Mouse (Mus musculus) liver, embryonic 11.5 days (tissue): ENCODE measurements around the gene Spon2. TPM values are rescaled to one million over a fixed set of nuclear protein-coding genes. Genes with fewer than 3 reads are reported as not detected.

Experiments
- ATAC-seq: fragments of 200-750 bp; cut with Nextera tagmentation; replicated peaks from 2 replicates; pipeline ENCODE4 v1.8.0; 2017; ENCODE audit warnings: moderate number of reproducible peaks, mild to moderate bottlenecking, moderate TSS enrichment, moderate library complexity; ENCODE audit not compliant: low FRiP score
- DNase-seq: peaks from one replicate; pipeline ENCODE4 v3.0.0-alpha.2; 2017; ENCODE audit warnings: low spot score
- H3K27ac ChIP-seq: fragments of 300-500 bp; sonication (generic); 2 replicates; pipeline ENCODE4 v1.5.1; 2014; ENCODE audit warnings: mild to moderate bottlenecking, low read depth, low read length, control low read depth
- H3K27me3 ChIP-seq: fragments of 300-500 bp; sonication (generic); replicated peaks from 2 replicates; pipeline ENCODE4 v1.6.1; 2014; ENCODE audit warnings: low read length, mixed read lengths; ENCODE audit not compliant: control insufficient read depth, insufficient read depth
- H3K36me3 ChIP-seq: fragments of 300-500 bp; sonication (generic); 2 replicates; pipeline ENCODE4 v1.6.1; 2014; ENCODE audit warnings: mild to moderate bottlenecking, low read length, moderate library complexity, mixed read lengths; ENCODE audit not compliant: control insufficient read depth, insufficient read depth
- H3K4me1 ChIP-seq: fragments of 300-500 bp; sonication (generic); replicated peaks from 2 replicates; pipeline ENCODE4 v1.6.1; 2014; ENCODE audit warnings: low read length, mixed read lengths; ENCODE audit not compliant: control insufficient read depth, insufficient read depth
- H3K4me2 ChIP-seq: fragments of 300-500 bp; sonication (generic); 2 replicates; pipeline ENCODE4 v1.6.1; 2014; ENCODE audit warnings: mild to moderate bottlenecking, control low read depth, moderate library complexity
- H3K4me3 ChIP-seq: fragments of 300-500 bp; sonication (generic); 2 replicates; pipeline ENCODE4 v1.5.1; 2014; ENCODE audit warnings: low read depth, low read length, control low read depth
- H3K9ac ChIP-seq: fragments of 300-500 bp; sonication (generic); 2 replicates; pipeline ENCODE4 v1.6.1; 2014; ENCODE audit warnings: low read depth, low read length, control low read depth
- H3K9me3 ChIP-seq: fragments of 300-500 bp; sonication (generic); 2 replicates; pipeline ENCODE4 v1.6.1; 2016; ENCODE audit warnings: low read length, inconsistent platforms, mixed read lengths; ENCODE audit not compliant: control insufficient read depth
- WGBS: fragments of 180-500 bp; shearing (Covaris S2); extraction: QIAGEN DNeasy Blood & Tissue Kit; methylation state at CpG from one replicate; pipeline ENCODE4 v1.1.7; 2014; 5-methylcytosine and 5-hydroxymethylcytosine counted together
- polyA plus RNA-seq: library from polyadenylated mRNA; unstranded; fragments of >200 nt; fragmentation: Nextera tagmentation; extraction: Ambion mirVana; gene quantifications from 2 replicates; pipeline ENCODE4 v1.2.1, GENCODE M21; 2014

Gene Spon2
- polyA plus RNA-seq: 7.5 and 8.5 TPM in 2 replicates

GRCm38 (mm10) chr5:33218081-33218480 lies at the start of gene Spon2:
Spon2 (minus strand) TSS chr5:33218455.
- ATAC-seq (peak; percentile 93), DNase-seq (peak; percentile 64)
- no peaks in the 10 kb centered on the region for H3K9me3 ChIP-seq
- peaks cover 38% of the 10 kb centered on the region for H3K4me1 ChIP-seq
- H3K27me3 ChIP-seq: no peaks in the 10 kb centered on the region
- H3K4me2 ChIP-seq: peak within 1 kb of the TSS; percentile 50
- WGBS: 11% methylated on average over 5 of the region's 5 CpGs
- peak within 1 kb of the TSS; percentile 30 for H3K9ac ChIP-seq
- H3K4me3 ChIP-seq: peak within 1 kb of the TSS; percentile 20; the same call in 1 of the 2 replicates
- H3K36me3 ChIP-seq: peaks cover 2% of the 10 kb centered on the region; the same call in 1 of the 2 replicates
- H3K27ac ChIP-seq: peak within 1 kb of the TSS; percentile 75

DNA sequence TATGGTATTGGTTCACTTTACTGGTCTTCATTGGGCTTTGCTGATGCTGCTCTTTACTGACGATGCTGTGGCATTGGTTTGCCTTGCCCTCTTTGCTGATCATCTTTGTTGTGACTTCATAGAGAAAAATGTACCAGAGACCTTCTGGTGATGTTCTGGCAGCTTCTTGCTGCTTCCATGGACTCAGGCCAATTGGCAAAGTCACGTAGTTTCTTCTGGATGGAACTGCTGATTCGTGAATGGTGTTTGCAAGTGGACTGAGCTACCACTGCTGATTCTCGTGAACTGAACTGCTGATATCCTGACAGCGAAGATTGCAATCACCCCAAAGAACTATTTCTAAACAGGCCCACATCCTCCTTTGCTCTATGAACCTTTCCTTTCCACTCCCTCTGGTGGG lies 36.2 kb upstream of the Spon2 start:
- Histone ChIP-seq H3K4me2 (no peak overlapping the region), H3K27ac (no peak overlapping the region), H3K9me3 (no peaks in the 10 kb centered on the region), H3K4me3 (no peak overlapping the region), H3K27me3 (no peaks in the 10 kb centered on the region), H3K36me3 (peaks cover 90% of the 10 kb centered on the region), H3K9ac (no peak overlapping the region), H3K4me1 (no peaks in the 10 kb centered on the region)
- WGBS: 91% methylated on average over 5 of the region's 5 CpGs
- DNase-seq (no peak), ATAC-seq (no peak)

DNA sequence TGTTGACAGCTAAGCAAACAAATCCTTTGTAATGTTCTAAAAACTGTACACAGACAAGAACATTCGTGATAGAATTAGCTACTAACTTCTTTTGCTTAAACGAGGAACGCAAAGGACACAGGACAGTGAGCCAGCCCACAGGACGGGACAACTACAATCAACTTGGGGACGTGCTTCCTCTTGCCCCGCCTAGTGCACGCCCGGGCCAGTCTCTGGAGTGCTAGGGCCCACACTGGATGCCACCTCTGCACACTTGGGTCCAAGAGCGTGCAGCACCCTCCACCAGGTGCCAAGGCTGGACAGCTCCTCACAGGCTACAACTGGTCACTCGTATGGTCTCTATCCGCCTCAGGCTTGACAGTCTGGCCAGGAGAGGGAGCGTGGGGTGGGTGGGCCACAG lies 29.9 kb upstream of the Spon2 start:
- DNase-seq: no peak
- Histone ChIP-seq H3K9ac (no peak overlapping the region), H3K4me1 (no peaks in the 10 kb centered on the region), H3K4me2 (no peak overlapping the region), H3K27me3 (no peaks in the 10 kb centered on the region), H3K9me3 (no peaks in the 10 kb centered on the region), H3K27ac (no peak overlapping the region), H3K36me3 (peaks cover 62% of the 10 kb centered on the region), H3K4me3 (no peak overlapping the region)
- no peak for ATAC-seq
- WGBS: 92% methylated on average over 12 of the region's 12 CpGs

- no peaks in the 10 kb centered on the region for H3K9me3 ChIP-seq
- 93% methylated on average over 2 of the region's 2 CpGs for WGBS
- ATAC-seq: no peak
Observed at GRCm38 (mm10) chr5:33247387-33247786, 29.1 kb upstream of the Spon2 start.

GRCm38 (mm10) chr5:33245701-33246100 lies 27.4 kb upstream of the Spon2 start:
- H3K27me3 ChIP-seq: no peaks in the 10 kb centered on the region
- H3K4me2 ChIP-seq: no peak overlapping the region
- WGBS: 79% methylated on average over 3 of the region's 3 CpGs
- H3K36me3 ChIP-seq: peaks cover 44% of the 10 kb centered on the region
- no peak overlapping the region for H3K9ac ChIP-seq
- no peak overlapping the region for H3K4me3 ChIP-seq
- no peaks in the 10 kb centered on the region for H3K4me1 ChIP-seq
- DNase-seq (no peak), ATAC-seq (no peak)
- H3K27ac ChIP-seq: no peak overlapping the region
- H3K9me3 ChIP-seq: no peaks in the 10 kb centered on the region

More at GRCm38 (mm10) chr5:33247387-33247786, 29.1 kb upstream of the Spon2 start:
- Histone ChIP-seq H3K4me1 (no peaks in the 10 kb centered on the region), H3K4me3 (no peak overlapping the region), H3K27me3 (no peaks in the 10 kb centered on the region), H3K9ac (no peak overlapping the region), H3K4me2 (no peak overlapping the region), H3K27ac (no peak overlapping the region), H3K36me3 (peaks cover 58% of the 10 kb centered on the region)
- no peak for DNase-seq

- Histone ChIP-seq H3K9ac (no peak overlapping the region), H3K27ac (no peak overlapping the region; the same call in 1 of the 2 replicates), H3K4me3 (no peak overlapping the region), H3K27me3 (no peaks in the 10 kb centered on the region), H3K36me3 (peaks cover 33% of the 10 kb centered on the region), H3K4me1 (no peaks in the 10 kb centered on the region), H3K9me3 (no peaks in the 10 kb centered on the region), H3K4me2 (no peak overlapping the region)
- WGBS: 65% methylated on average over 5 of the region's 5 CpGs
- no peak for DNase-seq
- ATAC-seq: no peak; the same call in 1 of the 2 replicates
Observed at GRCm38 (mm10) chr5:33244377-33244920, 26.2 kb upstream of the Spon2 start.

DNA sequence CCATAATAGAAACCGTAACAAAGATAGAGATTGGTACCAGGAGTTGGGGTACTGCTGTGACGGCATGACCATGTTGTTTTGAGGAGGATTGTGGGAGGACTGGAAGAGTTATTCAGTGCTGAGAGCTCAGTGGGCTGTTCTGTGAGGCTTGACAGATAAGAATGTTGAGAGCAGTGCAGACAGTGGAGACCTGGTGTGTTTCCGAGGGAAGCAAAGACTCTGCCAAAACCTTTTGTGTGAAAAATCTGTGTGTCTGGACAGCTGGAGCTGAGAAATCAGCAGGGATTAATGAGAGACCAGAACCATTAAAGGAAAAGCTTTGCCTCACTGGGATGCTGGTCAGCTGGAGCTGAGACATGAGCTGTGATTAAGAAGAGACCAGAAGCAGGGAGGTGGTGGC lies 21.7 kb upstream of the Spon2 start:
- H3K36me3 ChIP-seq: peaks cover 3% of the 10 kb centered on the region
- peaks cover 2% of the 10 kb centered on the region; the same call in 1 of the 2 replicates for H3K4me1 ChIP-seq
- no peak for ATAC-seq
- no peaks in the 10 kb centered on the region for H3K9me3 ChIP-seq
- DNase-seq: no peak
- H3K27me3 ChIP-seq: no peaks in the 10 kb centered on the region
- 67% methylated on average over 3 of the region's 3 CpGs for WGBS
- H3K27ac ChIP-seq: no peak overlapping the region
- no peak overlapping the region for H3K4me2 ChIP-seq
- H3K4me3 ChIP-seq: no peak overlapping the region
- H3K9ac ChIP-seq: no peak overlapping the region

GRCm38 (mm10) chr5:33239111-33239714 lies 21.0 kb upstream of the Spon2 start:
- Histone ChIP-seq H3K36me3 (peaks cover 3% of the 10 kb centered on the region), H3K27me3 (no peaks in the 10 kb centered on the region), H3K4me1 (peaks cover 2% of the 10 kb centered on the region), H3K9ac (no peak overlapping the region), H3K4me2 (no peak overlapping the region), H3K9me3 (no peaks in the 10 kb centered on the region), H3K4me3 (no peak overlapping the region), H3K27ac (no peak overlapping the region)
- whole genome bisulfite sequencing: 68% methylated on average over 3 of the region's 3 CpGs
- ATAC-seq (no peak), DNase-seq (no peak)

GRCm38 (mm10) chr5:33238256-33238645 lies 20.0 kb upstream of the Spon2 start:
- peaks cover 3% of the 10 kb centered on the region; the same call in 1 of the 2 replicates for H3K36me3 ChIP-seq
- 52% methylated on average over 3 of the region's 3 CpGs for WGBS
- ATAC-seq (no peak), DNase-seq (no peak)
- no peak overlapping the region for H3K4me3 ChIP-seq
- no peaks in the 10 kb centered on the region for H3K9me3 ChIP-seq
- no peaks in the 10 kb centered on the region for H3K27me3 ChIP-seq
- H3K4me2 ChIP-seq: no peak overlapping the region
- peaks cover 2% of the 10 kb centered on the region for H3K4me1 ChIP-seq
- H3K27ac ChIP-seq: no peak overlapping the region
- H3K9ac ChIP-seq: no peak overlapping the region
